Mouse (Mus musculus): ENCODE data around the gene Tlcd1.

- no peak for TF ChIP-seq CTCF (IDR thresholded peaks at IDR 0.05)
- no peak for TF ChIP-seq EP300 (IDR thresholded peaks at IDR 0.05)
These were observed 36.7 kb downstream of the Tlcd1 start for GRCm38 (mm10) chr11:78213086-78213817.
